Mouse (Mus musculus) olfactory bulb, adult 2 months (tissue): ENCODE measurements at regions not wholly inside any gene's neighbourhood (a gene's known extent, or its start where the extent isn't known, plus 50 kb on each side); places are given as distances from the start of the nearest gene placed in this dataset.

Experiments used
- CTCF ChIP-seq: fragments of 200-500 bp; IDR thresholded peaks from 2 replicates; pipeline ENCODE4 v1.5.1; 2012; ENCODE audit warnings: low read depth, mild to moderate bottlenecking, low read length, moderate library complexity; ENCODE audit not compliant: insufficient read depth
- POLR2A ChIP-seq: fragments of 200-500 bp; IDR thresholded peaks from 2 replicates; pipeline ENCODE4 v1.6.1; 2012; ENCODE audit warnings: mild to moderate bottlenecking, low read depth, low read length, moderate library complexity; ENCODE audit not compliant: insufficient read depth

DNA sequence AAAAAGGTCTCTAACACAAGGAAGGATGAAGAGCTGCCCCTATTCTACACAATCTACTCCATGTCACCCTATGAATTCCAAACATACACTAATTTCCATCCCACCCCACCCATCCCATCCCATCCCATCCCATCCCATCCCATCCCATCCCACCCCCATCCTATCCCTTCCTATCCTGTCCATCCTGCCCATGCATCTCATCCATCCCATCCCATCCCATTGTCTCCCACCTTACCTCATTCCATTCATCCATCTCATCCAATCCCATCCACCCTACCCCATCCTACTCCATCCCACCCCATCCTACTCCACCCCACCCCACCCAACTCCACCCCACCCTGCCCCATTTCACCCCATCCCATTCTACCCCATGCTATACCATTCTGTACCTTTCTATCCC is 91.9 kb upstream of the Fam92a start:
- TF ChIP-seq POLR2A (no peak), CTCF (no peak)
